Mouse (Mus musculus) gonadal fat pad, adult 2 months (tissue): Measurements from ENCODE around the gene Slc1a5. TPM values are rescaled to one million over a fixed set of nuclear protein-coding genes. Genes with fewer than 3 reads are reported as not detected.

Experiments
- DNase-seq: peaks from one replicate; pipeline ENCODE4 v3.0.0-alpha.2; 2012; ENCODE audit warnings: low read depth
- polyA plus RNA-seq: library from polyadenylated mRNA; depleted of rRNA; stranded (reverse); fragments of >200 nt; gene quantifications from 2 replicates; pipeline ENCODE4 v1.2.3, GENCODE M21; 2012; rRNA removed

Gene Slc1a5
- polyA plus RNA-seq, 1 experiment, result 792 TPM

DNA sequence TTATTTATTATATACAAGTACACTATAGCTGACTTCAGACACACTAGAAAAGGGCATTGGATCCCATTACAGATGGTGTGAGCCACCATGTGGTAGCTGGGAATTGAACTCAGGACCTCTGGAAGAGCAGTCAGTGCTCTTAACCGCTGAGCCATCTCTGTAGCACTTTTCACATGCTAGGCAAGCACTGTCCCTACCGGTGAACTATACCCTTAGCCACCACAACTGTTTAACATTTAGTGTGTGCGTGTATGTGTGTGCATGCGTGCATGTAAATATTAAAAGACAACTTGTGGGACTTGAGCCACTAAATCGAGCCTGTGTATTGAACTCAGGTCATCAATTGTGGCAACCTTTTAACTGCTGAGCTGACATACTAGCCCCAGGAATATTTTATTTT lies 65.6 kb downstream of the Slc1a5 start:
- no peak for DNase-seq

DNA sequence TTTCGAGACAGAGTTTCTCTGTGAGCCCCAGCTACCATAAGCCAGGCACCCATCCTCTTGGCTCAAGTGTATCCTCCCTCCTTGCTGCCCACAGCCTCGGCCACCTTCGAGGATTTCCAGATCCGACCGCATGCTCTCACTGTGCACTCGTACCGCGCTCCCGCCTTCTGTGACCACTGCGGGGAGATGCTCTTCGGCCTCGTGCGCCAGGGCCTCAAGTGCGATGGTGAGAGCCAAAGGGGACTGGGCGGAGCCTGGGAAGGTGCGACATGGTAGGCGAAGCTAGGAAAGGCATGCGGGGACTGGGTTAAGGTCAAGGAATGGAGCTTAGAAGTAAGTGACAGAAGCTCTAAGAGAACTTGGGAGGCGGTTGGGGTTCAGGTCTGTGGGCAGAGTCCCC lies 66.4 kb downstream of the Slc1a5 start:
- DNase-seq, result no peak

Other genes starting within 250 kb of the Slc1a5 start
- gene Arhgap35, start 166.3 kb upstream of the Slc1a5 start, polyA plus RNA-seq, result 19.2 and 20.2 TPM in 2 replicates
- gene Ceacam15, start 105.6 kb upstream of the Slc1a5 start, polyA plus RNA-seq, result not detected in 2 replicates
- gene Ceacam9, start 59.4 kb upstream of the Slc1a5 start, polyA plus RNA-seq, result 0.12 and 0.16 TPM in 2 replicates
- gene Ap2s1, start 42.9 kb upstream of the Slc1a5 start, polyA plus RNA-seq, result 309 and 356 TPM in 2 replicates
- gene Strn4, start 34.5 kb downstream of the Slc1a5 start, polyA plus RNA-seq, result 136 and 143 TPM in 2 replicates
- gene Fkrp, start 35.4 kb downstream of the Slc1a5 start, polyA plus RNA-seq, result 25.6 and 28.9 TPM in 2 replicates
- gene Prkd2, start 61.6 kb downstream of the Slc1a5 start, polyA plus RNA-seq, result 30.5 and 36.0 TPM in 2 replicates
- gene Dact3, start 94.0 kb downstream of the Slc1a5 start, polyA plus RNA-seq, result 13.1 and 18.5 TPM in 2 replicates
- gene Gng8, start 110.4 kb downstream of the Slc1a5 start, polyA plus RNA-seq, result 10.0 and 15.3 TPM in 2 replicates
- gene Ptgir, start 125.2 kb downstream of the Slc1a5 start, polyA plus RNA-seq, result 4.3 and 6.2 TPM in 2 replicates
- gene Calm3, start 142.8 kb downstream of the Slc1a5 start, polyA plus RNA-seq, result 174 and 195 TPM in 2 replicates
- 1.1 and 3.8 TPM in 2 replicates for gene Pnmal2, start 163.3 kb downstream of the Slc1a5 start, polyA plus RNA-seq
- 0.06 TPM in 1 of 2 replicates, not detected in the other for gene Pnmal1, start 178.3 kb downstream of the Slc1a5 start, polyA plus RNA-seq
- gene Gm42372, start 201.7 kb downstream of the Slc1a5 start, polyA plus RNA-seq, result not detected in 2 replicates
- gene Ccdc8, start 211.4 kb downstream of the Slc1a5 start, polyA plus RNA-seq, result 3.0 and 4.1 TPM in 2 replicates
- 103 and 120 TPM in 2 replicates for gene Ppp5c, start 246.6 kb downstream of the Slc1a5 start, polyA plus RNA-seq